Mouse (Mus musculus) forebrain, embryonic 14.5 days (tissue): Measurements from ENCODE around the gene Mak. TPM values are rescaled to one million over a fixed set of nuclear protein-coding genes. Genes with fewer than 3 reads are reported as not detected.

ENCODE experiments used
- ATAC-seq: fragments of 200-750 bp; cut with Nextera tagmentation; 2 replicates; pipeline ENCODE4 v1.8.0; 2017; ENCODE audit warnings: mild to moderate bottlenecking, moderate library complexity
- DNase-seq: peaks from one replicate; pipeline ENCODE4 v3.0.0-alpha.2; 2015; ENCODE audit warnings: low spot score
- H3K27ac ChIP-seq: fragments of 300-500 bp; sonication (generic); 2 replicates; pipeline ENCODE4 v1.5.1; 2014; ENCODE audit warnings: low read depth, mild to moderate bottlenecking, control low read depth, low read length, moderate library complexity
- H3K27me3 ChIP-seq: fragments of 300-500 bp; sonication (generic); replicated peaks from 2 replicates; pipeline ENCODE4 v1.6.1; 2014; ENCODE audit warnings: low read length, control low read depth, mixed read lengths; ENCODE audit not compliant: control insufficient read depth, insufficient read depth
- H3K36me3 ChIP-seq: fragments of 300-500 bp; sonication (generic); 2 replicates; pipeline ENCODE4 v1.6.1; 2014; ENCODE audit warnings: low read length, control low read depth; ENCODE audit not compliant: control insufficient read depth, insufficient read depth
- H3K4me1 ChIP-seq: fragments of 300-500 bp; sonication (generic); 2 replicates; pipeline ENCODE4 v1.6.1; 2014; ENCODE audit warnings: antibody characterized with exemption, low read length, control low read depth; ENCODE audit not compliant: control insufficient read depth, insufficient read depth
- H3K4me2 ChIP-seq: fragments of 300-500 bp; sonication (generic); 2 replicates; pipeline ENCODE4 v1.6.1; 2014; ENCODE audit warnings: mild to moderate bottlenecking, control low read depth, low read length
- H3K4me3 ChIP-seq: fragments of 300-500 bp; sonication (generic); 2 replicates; pipeline ENCODE4 v1.5.1; 2014; ENCODE audit warnings: low read depth, low read length, control low read depth
- H3K9ac ChIP-seq: fragments of 300-500 bp; sonication (generic); 2 replicates; pipeline ENCODE4 v1.6.1; 2014; ENCODE audit warnings: mild to moderate bottlenecking, low read length, control low read depth, moderate library complexity
- H3K9me3 ChIP-seq: fragments of 300-500 bp; sonication (generic); replicated peaks from 2 replicates; pipeline ENCODE4 v1.6.1; 2016; ENCODE audit warnings: low read length, control low read depth, mixed read lengths; ENCODE audit not compliant: control insufficient read depth
- WGBS: fragments of 180-500 bp; shearing (Covaris S2); extraction: QIAGEN DNeasy Blood & Tissue Kit; methylation state at CpG from one replicate; pipeline ENCODE4 v1.1.7; 2014; 5-methylcytosine and 5-hydroxymethylcytosine counted together
- polyA plus RNA-seq: library from polyadenylated mRNA; unstranded; fragments of >200 nt; fragmentation: Nextera tagmentation; extraction: Ambion mirVana; gene quantifications from 2 replicates; pipeline ENCODE4 v1.2.1, GENCODE M21; 2014

Gene Mak
- polyA plus RNA-seq, 1 experiment from 2014 or later, result 1.2 TPM

GRCm38 (mm10) chr13:41080700-41081099 lies 1.2 kb upstream of the Mak start:
- H3K9ac ChIP-seq, result no peak overlapping the region
- H3K27me3 ChIP-seq, result peaks cover 6% of the 10 kb centered on the region; the same call in 1 of the 2 replicates
- 0 out of 2 replicates have a peak, but pooled peaks cover 4% of the 10 kb centered on the region for H3K4me1 ChIP-seq
- H3K27ac ChIP-seq, result no peak overlapping the region
- WGBS, result 92% methylated on average over 6 of the region's 6 CpGs
- no peak overlapping the region for H3K4me2 ChIP-seq
- no peaks in the 10 kb centered on the region for H3K36me3 ChIP-seq
- ATAC-seq, result no peak
- no peaks in the 10 kb centered on the region for H3K9me3 ChIP-seq
- DNase-seq, result no peak
- no peak overlapping the region for H3K4me3 ChIP-seq

- Histone ChIP-seq H3K4me3 (no peak overlapping the region), H3K9ac (no peak overlapping the region), H3K4me2 (peak overlapping the region; percentile 73; the same call in 1 of the 2 replicates), H3K27me3 (peaks cover 6% of the 10 kb centered on the region; the same call in 1 of the 2 replicates), H3K36me3 (no peaks in the 10 kb centered on the region), H3K27ac (no peak overlapping the region), H3K9me3 (no peaks in the 10 kb centered on the region), H3K4me1 (0 out of 2 replicates have a peak, but pooled peaks cover 4% of the 10 kb centered on the region)
- 48% methylated on average over 5 of the region's 5 CpGs for WGBS
- no peak for DNase-seq
- no peak for ATAC-seq
These were observed 353 bp upstream of the Mak start for GRCm38 (mm10) chr13:41079859-41080258.

GRCm38 (mm10) chr13:41078690-41079420 lies 651 bp downstream of the Mak start:
- no peak overlapping the region for H3K27ac ChIP-seq
- peaks cover 6% of the 10 kb centered on the region; the same call in 1 of the 2 replicates for H3K27me3 ChIP-seq
- DNase-seq, result peak; percentile 12
- H3K4me2 ChIP-seq, result peak overlapping the region; percentile 73
- no peaks in the 10 kb centered on the region for H3K9me3 ChIP-seq
- 7% methylated on average over 22 of the region's 24 CpGs for WGBS
- peak; percentile 56; the same call in 1 of the 2 replicates for ATAC-seq
- peak overlapping the region; percentile 46 for H3K9ac ChIP-seq
- H3K4me3 ChIP-seq, result peak overlapping the region; percentile 35
- H3K4me1 ChIP-seq, result 0 out of 2 replicates have a peak, but pooled peaks cover 4% of the 10 kb centered on the region
- H3K36me3 ChIP-seq, result no peaks in the 10 kb centered on the region

- peaks cover 6% of the 10 kb centered on the region; the same call in 1 of the 2 replicates for H3K27me3 ChIP-seq
- no peak overlapping the region for H3K27ac ChIP-seq
- peak; percentile 22 for DNase-seq
- WGBS, result 37% methylated on average over 9 of the region's 9 CpGs
- no peaks in the 10 kb centered on the region for H3K36me3 ChIP-seq
- 0 out of 2 replicates have a peak, but pooled peaks cover 4% of the 10 kb centered on the region for H3K4me1 ChIP-seq
- no peak overlapping the region for H3K4me3 ChIP-seq
- no peak for ATAC-seq
- H3K9me3 ChIP-seq, result no peaks in the 10 kb centered on the region
- no peak overlapping the region for H3K9ac ChIP-seq
- no peak overlapping the region for H3K4me2 ChIP-seq
These were observed 1.6 kb downstream of the Mak start for GRCm38 (mm10) chr13:41077921-41078320.

- Histone ChIP-seq H3K9ac (no peak overlapping the region), H3K4me2 (no peak overlapping the region), H3K9me3 (no peaks in the 10 kb centered on the region), H3K36me3 (no peaks in the 10 kb centered on the region), H3K27me3 (peaks cover 3% of the 10 kb centered on the region; the same call in 1 of the 2 replicates), H3K4me1 (0 out of 2 replicates have a peak, but pooled peaks cover 1% of the 10 kb centered on the region), H3K27ac (no peak overlapping the region), H3K4me3 (no peak overlapping the region)
- no peak for ATAC-seq
- WGBS, result 80% methylated on average over 5 of the region's 5 CpGs
- DNase-seq, result no peak
These were observed 5.7 kb downstream of the Mak start for GRCm38 (mm10) chr13:41073819-41074218.

- peak; percentile 74; the same call in 1 of the 2 replicates for ATAC-seq
- no peaks in the 10 kb centered on the region for H3K9me3 ChIP-seq
- no peaks in the 10 kb centered on the region for H3K36me3 ChIP-seq
- H3K9ac ChIP-seq, result no peak overlapping the region
- H3K27me3 ChIP-seq, result no peaks in the 10 kb centered on the region
- no peaks in the 10 kb centered on the region for H3K4me1 ChIP-seq
- no peak overlapping the region for H3K4me2 ChIP-seq
- DNase-seq, result peak; percentile 60
- H3K4me3 ChIP-seq, result no peak overlapping the region
- 80% methylated on average over 11 of the region's 11 CpGs for WGBS
- no peak overlapping the region for H3K27ac ChIP-seq
These were observed 7.9 kb downstream of the Mak start for GRCm38 (mm10) chr13:41071617-41072016.

- Histone ChIP-seq H3K4me2 (no peak overlapping the region), H3K36me3 (no peaks in the 10 kb centered on the region), H3K4me3 (no peak overlapping the region), H3K27me3 (no peaks in the 10 kb centered on the region), H3K9me3 (no peaks in the 10 kb centered on the region), H3K4me1 (no peaks in the 10 kb centered on the region), H3K9ac (no peak overlapping the region), H3K27ac (no peak overlapping the region)
- WGBS, result 96% methylated on average over 4 of the region's 4 CpGs
- no peak for DNase-seq
- no peak for ATAC-seq
These were observed 11.9 kb downstream of the Mak start for GRCm38 (mm10) chr13:41067618-41068017.

- DNase-seq (peak; percentile 40), ATAC-seq (no peak)
- no peak overlapping the region for H3K4me3 ChIP-seq
- no peaks in the 10 kb centered on the region for H3K36me3 ChIP-seq
- H3K4me2 ChIP-seq, result no peak overlapping the region
- no peak overlapping the region for H3K27ac ChIP-seq
- no peaks in the 10 kb centered on the region for H3K9me3 ChIP-seq
- WGBS, result 7% methylated on average over 5 of the region's 5 CpGs
- no peak overlapping the region for H3K9ac ChIP-seq
- peaks cover 4% of the 10 kb centered on the region for H3K4me1 ChIP-seq
- H3K27me3 ChIP-seq, result no peaks in the 10 kb centered on the region; the same call in 1 of the 2 replicates
These were observed 27.5 kb downstream of the Mak start for GRCm38 (mm10) chr13:41051965-41052364.

GRCm38 (mm10) chr13:41047280-41047679 lies 32.2 kb downstream of the Mak start:
- no peak overlapping the region for H3K27ac ChIP-seq
- no peaks in the 10 kb centered on the region for H3K36me3 ChIP-seq
- no peak for DNase-seq
- no peaks in the 10 kb centered on the region; the same call in 1 of the 2 replicates for H3K27me3 ChIP-seq
- peaks cover 4% of the 10 kb centered on the region for H3K4me1 ChIP-seq
- H3K9me3 ChIP-seq, result no peaks in the 10 kb centered on the region
- ATAC-seq, result no peak
- WGBS, result 86% methylated on average over 6 of the region's 6 CpGs
- no peak overlapping the region for H3K9ac ChIP-seq
- H3K4me3 ChIP-seq, result no peak overlapping the region
- H3K4me2 ChIP-seq, result no peak overlapping the region
